Mouse (Mus musculus) G1E (cell line): ENCODE results near the gene Sh3tc1.

Source experiments
- CTCF ChIP-seq: IDR thresholded peaks from 2 replicates; pipeline ENCODE4 v1.5.1; 2012; ENCODE audit warnings: low read depth, low read length, inconsistent platforms, mixed read lengths
- GATA1 ChIP-seq: IDR thresholded peaks from 2 replicates; pipeline ENCODE4 v1.6.1; 2012; ENCODE audit warnings: borderline replicate concordance, low read length, inconsistent platforms, mixed read lengths
- GATA2 ChIP-seq: IDR thresholded peaks from 2 replicates; pipeline ENCODE4 v1.6.1; 2012; ENCODE audit warnings: low read depth, low read length, inconsistent platforms, borderline replicate concordance
- TAL1 ChIP-seq: conservative IDR thresholded peaks from 2 replicates; pipeline ENCODE4 v1.6.1; 2012; ENCODE audit warnings: low read depth, low read length, inconsistent platforms, mixed read lengths

GRCm38 (mm10) chr5:35756020-35756419 is 16.2 kb upstream of the Sh3tc1 start:
- TF ChIP-seq CTCF, result no peak
- no peak for TF ChIP-seq GATA2
- TF ChIP-seq GATA1, result no peak
- TF ChIP-seq TAL1, result no peak
